Mouse (Mus musculus): ENCODE results near the gene Taf3. TPM values are rescaled to one million over a fixed set of nuclear protein-coding genes. Genes with fewer than 3 reads are reported as not detected.
A peak's percentile ranks its signal among the peaks of the same experiment; 100 is the strongest.

Taf3 gene
- polyA plus RNA-seq, 1 experiment from 2014 or later = 18.0 TPM

GRCm38 (mm10) chr2:10051996-10052395, 3.6 kb upstream of the Taf3 start:
- ATAC-seq = no peak
- Histone ChIP-seq H3K27ac (no peak overlapping the region), H3K9me3 (no peaks in the 10 kb centered on the region)

GRCm38 (mm10) chr2:10050878-10051277, 2.5 kb upstream of the Taf3 start:
- Histone ChIP-seq H3K9me3 (no peaks in the 10 kb centered on the region), H3K9ac (replicated peaks) (no peak overlapping the region), H3K36me3 (peaks cover 25% of the 10 kb centered on the region), H3K27ac (no peak overlapping the region), H3K27me3 (no peaks in the 10 kb centered on the region), H3K4me1 (replicated peaks) (peaks cover 26% of the 10 kb centered on the region), H3K4me3 (replicated peaks) (no peak overlapping the region), H3K4me2 (replicated peaks) (no peak overlapping the region)
- no peak for ATAC-seq
- 86% methylated on average over 3 of the region's 3 CpGs for WGBS

More at GRCm38 (mm10) chr2:10051996-10052395, 3.6 kb upstream of the Taf3 start:
- Histone ChIP-seq H3K4me2 (replicated peaks) (no peak overlapping the region), H3K9ac (replicated peaks) (no peak overlapping the region), H3K4me3 (replicated peaks) (no peak overlapping the region), H3K4me1 (replicated peaks) (peaks cover 15% of the 10 kb centered on the region), H3K27me3 (no peaks in the 10 kb centered on the region), H3K36me3 (peaks cover 33% of the 10 kb centered on the region)
- 93% methylated on average over 1 of the region's 1 CpGs for WGBS

- Histone ChIP-seq H3K9me3 (no peaks in the 10 kb centered on the region), H3K4me2 (replicated peaks) (peak overlapping the region; percentile 72)
- ATAC-seq = no peak
These were observed 1.1 kb upstream of the Taf3 start for GRCm38 (mm10) chr2:10049456-10049855.

GRCm38 (mm10) chr2:10047758-10048436, 499 bp downstream of the Taf3 start:
- Histone ChIP-seq H3K4me2 (replicated peaks) (peak overlapping the region; percentile 94), H3K9me3 (no peaks in the 10 kb centered on the region), H3K4me1 (replicated peaks) (peaks cover 26% of the 10 kb centered on the region), H3K4me3 (replicated peaks) (peak overlapping the region; percentile 99), H3K36me3 (no peaks in the 10 kb centered on the region), H3K9ac (replicated peaks) (peak overlapping the region; percentile 85), H3K27ac (peak overlapping the region; percentile 67), H3K27me3 (no peaks in the 10 kb centered on the region)
- under 1% methylated on average over 47 of the region's 47 CpGs for WGBS
- peak; percentile 92 for ATAC-seq

More at GRCm38 (mm10) chr2:10049456-10049855, 1.1 kb upstream of the Taf3 start:
- Histone ChIP-seq H3K4me3 (replicated peaks) (peak overlapping the region; percentile 99), H3K27ac (no peak overlapping the region), H3K4me1 (replicated peaks) (peaks cover 26% of the 10 kb centered on the region), H3K9ac (replicated peaks) (peak overlapping the region; percentile 51), H3K36me3 (peaks cover 11% of the 10 kb centered on the region), H3K27me3 (no peaks in the 10 kb centered on the region)
- 18% methylated on average over 10 of the region's 10 CpGs for WGBS

- 87% methylated on average over 3 of the region's 3 CpGs for WGBS
- H3K4me1 ChIP-seq (replicated peaks) = 0 out of 2 replicates have a peak, but pooled peaks cover 3% of the 10 kb centered on the region
- ATAC-seq = no peak
- H3K9ac ChIP-seq (replicated peaks) = no peak overlapping the region
- no peak overlapping the region for H3K4me3 ChIP-seq (replicated peaks)
- H3K27ac ChIP-seq = no peak overlapping the region
- no peak overlapping the region for H3K4me2 ChIP-seq (replicated peaks)
- peaks cover 9% of the 10 kb centered on the region for H3K36me3 ChIP-seq
- H3K9me3 ChIP-seq = no peaks in the 10 kb centered on the region
- H3K27me3 ChIP-seq = no peaks in the 10 kb centered on the region
These were observed 13.4 kb downstream of the Taf3 start for GRCm38 (mm10) chr2:10034976-10035375.

- Histone ChIP-seq H3K4me1 (replicated peaks) (peaks cover 11% of the 10 kb centered on the region), H3K27ac (no peak overlapping the region), H3K36me3 (no peaks in the 10 kb centered on the region), H3K9me3 (no peaks in the 10 kb centered on the region), H3K4me2 (replicated peaks) (no peak overlapping the region), H3K27me3 (no peaks in the 10 kb centered on the region), H3K4me3 (replicated peaks) (no peak overlapping the region), H3K9ac (replicated peaks) (no peak overlapping the region)
- WGBS = 67% methylated on average over 4 of the region's 4 CpGs
- no peak for ATAC-seq
These were observed 14.7 kb downstream of the Taf3 start for GRCm38 (mm10) chr2:10033684-10034083.

GRCm38 (mm10) chr2:10029755-10030154, 18.6 kb downstream of the Taf3 start:
- WGBS = 67% methylated on average over 7 of the region's 7 CpGs
- H3K4me1 ChIP-seq (replicated peaks) = peaks cover 11% of the 10 kb centered on the region
- no peak overlapping the region for H3K9ac ChIP-seq (replicated peaks)
- no peak overlapping the region for H3K4me2 ChIP-seq (replicated peaks)
- no peaks in the 10 kb centered on the region for H3K27me3 ChIP-seq
- no peak for ATAC-seq
- H3K36me3 ChIP-seq = no peaks in the 10 kb centered on the region
- H3K9me3 ChIP-seq = no peaks in the 10 kb centered on the region
- H3K27ac ChIP-seq = no peak overlapping the region; the same call in 1 of the 2 replicates
- no peak overlapping the region for H3K4me3 ChIP-seq (replicated peaks)

- Histone ChIP-seq H3K27ac (no peak overlapping the region), H3K4me2 (replicated peaks) (no peak overlapping the region), H3K27me3 (no peaks in the 10 kb centered on the region), H3K4me1 (replicated peaks) (0 out of 2 replicates have a peak, but pooled peaks cover 2% of the 10 kb centered on the region), H3K9me3 (no peaks in the 10 kb centered on the region), H3K4me3 (replicated peaks) (no peak overlapping the region), H3K9ac (replicated peaks) (no peak overlapping the region), H3K36me3 (no peaks in the 10 kb centered on the region)
- no peak for ATAC-seq
- 89% methylated on average over 6 of the region's 6 CpGs for WGBS
These were observed 24.1 kb downstream of the Taf3 start for GRCm38 (mm10) chr2:10024264-10024663.

- H3K9ac ChIP-seq (replicated peaks) = no peak overlapping the region
- H3K9me3 ChIP-seq = no peaks in the 10 kb centered on the region
- H3K4me3 ChIP-seq (replicated peaks) = no peak overlapping the region
- H3K4me1 ChIP-seq (replicated peaks) = no peaks in the 10 kb centered on the region
- no peak overlapping the region for H3K27ac ChIP-seq
- no peaks in the 10 kb centered on the region for H3K36me3 ChIP-seq
- 92% methylated on average over 11 of the region's 11 CpGs for WGBS
- H3K27me3 ChIP-seq = no peaks in the 10 kb centered on the region
- ATAC-seq = no peak
- H3K4me2 ChIP-seq (replicated peaks) = no peak overlapping the region
These were observed 27.1 kb downstream of the Taf3 start for GRCm38 (mm10) chr2:10021296-10021695.

- ATAC-seq = no peak
These were observed 33.3 kb downstream of the Taf3 start for GRCm38 (mm10) chr2:10014951-10015635.

GRCm38 (mm10) chr2:10010263-10010909, 38.0 kb downstream of the Taf3 start:
- Histone ChIP-seq H3K36me3 (no peaks in the 10 kb centered on the region), H3K27me3 (no peaks in the 10 kb centered on the region), H3K9ac (replicated peaks) (no peak overlapping the region), H3K27ac (no peak overlapping the region), H3K9me3 (no peaks in the 10 kb centered on the region), H3K4me2 (replicated peaks) (no peak overlapping the region), H3K4me3 (replicated peaks) (no peak overlapping the region), H3K4me1 (replicated peaks) (0 out of 2 replicates have a peak, but pooled peaks cover 5% of the 10 kb centered on the region)
- ATAC-seq = peak; percentile 65; the same call in 1 of the 2 replicates
- WGBS = 30% methylated on average over 7 of the region's 7 CpGs

More at GRCm38 (mm10) chr2:10014951-10015635, 33.3 kb downstream of the Taf3 start:
- Histone ChIP-seq H3K4me2 (replicated peaks) (no peak overlapping the region), H3K4me1 (replicated peaks) (0 out of 2 replicates have a peak, but pooled peaks cover 1% of the 10 kb centered on the region), H3K9ac (replicated peaks) (no peak overlapping the region), H3K4me3 (replicated peaks) (no peak overlapping the region), H3K36me3 (no peaks in the 10 kb centered on the region), H3K27me3 (no peaks in the 10 kb centered on the region), H3K27ac (no peak overlapping the region), H3K9me3 (no peaks in the 10 kb centered on the region)
- WGBS = 89% methylated on average over 10 of the region's 10 CpGs

Measured in midbrain, embryonic 13.5 days (tissue).